Mouse (Mus musculus): Measurements from ENCODE around the gene Sema3a. TPM values are rescaled to one million over a fixed set of nuclear protein-coding genes. Genes with fewer than 3 reads are reported as not detected.

Sema3a gene
- polyA plus RNA-seq, 1 experiment from 2014 or later = 16.6 TPM

DNA sequence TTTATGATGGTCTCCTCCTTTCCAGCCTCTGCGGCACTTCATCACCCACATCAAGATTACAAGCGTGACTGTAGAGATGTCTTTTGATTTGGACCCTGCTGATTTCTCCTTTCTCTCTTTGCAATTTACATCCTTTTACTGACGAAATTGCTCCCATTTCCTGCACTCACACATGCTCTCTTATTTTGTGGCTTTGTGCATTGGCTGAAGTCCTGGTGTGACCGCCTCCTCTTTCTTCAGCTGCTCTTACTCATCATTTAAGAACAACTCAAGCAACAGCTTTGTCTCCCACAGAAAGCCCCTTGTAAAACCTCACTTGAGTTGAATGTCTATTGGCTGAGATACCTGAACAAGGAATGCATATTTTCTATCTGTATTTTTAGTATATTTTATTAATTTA, 259.5 kb downstream of the Sema3a start:
- ATAC-seq = no peak
- no peaks in the 10 kb centered on the region for H3K9me3 ChIP-seq (replicated peaks; ENCODE audit: control insufficient read depth, low read length)
- H3K27ac ChIP-seq (ENCODE audit: low read depth, low read length) = no peak overlapping the region
- no peaks in the 10 kb centered on the region for H3K27me3 ChIP-seq (replicated peaks; ENCODE audit: control insufficient read depth, insufficient read depth, low read length)
- H3K9ac ChIP-seq (ENCODE audit: low read length) = no peak overlapping the region
- no peaks in the 10 kb centered on the region for H3K4me1 ChIP-seq (ENCODE audit: control insufficient read depth, insufficient read depth, low read length)
- H3K4me3 ChIP-seq (ENCODE audit: low read depth, low read length) = no peak overlapping the region
- 72% methylated on average over 4 of the region's 4 CpGs for WGBS
- H3K36me3 ChIP-seq (ENCODE audit: control insufficient read depth, insufficient read depth, low read length) = no peaks in the 10 kb centered on the region
- H3K4me2 ChIP-seq (ENCODE audit: low read length) = no peak overlapping the region
- no peak for DNase-seq (ENCODE audit: low spot score)

DNA sequence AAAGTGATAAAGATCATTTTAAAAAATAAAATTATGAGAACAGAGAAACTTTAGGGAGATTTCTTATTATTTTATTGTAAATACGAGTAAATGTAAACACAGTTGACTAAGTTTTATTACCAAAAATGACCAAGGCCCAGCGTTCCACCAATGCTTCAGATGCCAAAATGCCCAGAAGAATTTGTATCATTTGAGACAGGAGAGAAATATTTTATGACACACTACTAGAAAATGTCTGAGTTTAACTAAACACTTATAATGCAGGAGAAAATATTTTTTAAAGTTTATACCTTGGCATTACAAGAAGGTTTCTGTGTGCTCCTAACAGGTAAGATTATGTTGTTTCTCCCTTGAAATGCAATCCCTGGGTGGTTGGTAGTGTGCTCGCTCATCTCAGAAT, 261.4 kb downstream of the Sema3a start:
- no peaks in the 10 kb centered on the region for H3K4me1 ChIP-seq (ENCODE audit: control insufficient read depth, insufficient read depth, low read length)
- ATAC-seq = no peak
- H3K27me3 ChIP-seq (replicated peaks; ENCODE audit: control insufficient read depth, insufficient read depth, low read length) = no peaks in the 10 kb centered on the region
- no peak for DNase-seq (ENCODE audit: low spot score)
- no peaks in the 10 kb centered on the region for H3K9me3 ChIP-seq (replicated peaks; ENCODE audit: control insufficient read depth, low read length)
- WGBS = 92% methylated on average over 3 of the region's 3 CpGs
- H3K27ac ChIP-seq (ENCODE audit: low read depth, low read length) = no peak overlapping the region
- no peaks in the 10 kb centered on the region for H3K36me3 ChIP-seq (ENCODE audit: control insufficient read depth, insufficient read depth, low read length)
- no peak overlapping the region for H3K9ac ChIP-seq (ENCODE audit: low read length)
- no peak overlapping the region for H3K4me3 ChIP-seq (ENCODE audit: low read depth, low read length)
- no peak overlapping the region for H3K4me2 ChIP-seq (ENCODE audit: low read length)

- no peaks in the 10 kb centered on the region for H3K36me3 ChIP-seq (ENCODE audit: control insufficient read depth, insufficient read depth, low read length)
Measured at GRCm38 (mm10) chr5:13387679-13388078, 262.5 kb downstream of the Sema3a start.

DNA sequence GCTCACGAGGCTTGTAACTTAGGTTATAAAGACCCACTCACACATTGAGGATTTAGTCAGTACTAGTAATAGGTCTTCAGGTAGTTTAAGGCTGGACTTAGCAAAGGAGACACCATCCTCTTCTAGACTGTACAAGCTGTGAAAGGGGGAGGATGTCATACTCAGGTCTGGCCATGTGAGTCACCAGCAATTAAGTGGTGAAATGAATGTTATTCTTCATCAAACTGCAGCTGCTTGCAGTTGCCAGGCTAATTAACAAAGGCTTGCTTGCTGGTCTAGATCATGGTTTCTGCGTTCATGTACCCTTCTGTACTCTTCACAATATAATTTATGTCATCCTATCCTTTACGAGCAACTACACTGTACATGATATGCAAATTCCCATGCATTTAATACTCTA, 264.8 kb downstream of the Sema3a start:
- H3K4me1 ChIP-seq (ENCODE audit: control insufficient read depth, insufficient read depth, low read length) = 0 out of 2 replicates have a peak, but pooled peaks cover 3% of the 10 kb centered on the region
- 69% methylated on average over 3 of the region's 3 CpGs for WGBS
- H3K9me3 ChIP-seq (replicated peaks; ENCODE audit: control insufficient read depth, low read length) = no peaks in the 10 kb centered on the region
- no peaks in the 10 kb centered on the region for H3K36me3 ChIP-seq (ENCODE audit: control insufficient read depth, insufficient read depth, low read length)
- ATAC-seq (no peak), DNase-seq (ENCODE audit: low spot score) (no peak)
- no peak overlapping the region for H3K27ac ChIP-seq (ENCODE audit: low read depth, low read length)
- no peaks in the 10 kb centered on the region for H3K27me3 ChIP-seq (replicated peaks; ENCODE audit: control insufficient read depth, insufficient read depth, low read length)
- no peak overlapping the region for H3K4me3 ChIP-seq (ENCODE audit: low read depth, low read length)
- no peak overlapping the region for H3K4me2 ChIP-seq (ENCODE audit: low read length)
- no peak overlapping the region for H3K9ac ChIP-seq (ENCODE audit: low read length)

More at GRCm38 (mm10) chr5:13387679-13388078, 262.5 kb downstream of the Sema3a start:
- DNase-seq (ENCODE audit: low spot score) = no peak
- Histone ChIP-seq H3K4me3 (ENCODE audit: low read depth, low read length) (no peak overlapping the region), H3K9me3 (replicated peaks; ENCODE audit: control insufficient read depth, low read length) (no peaks in the 10 kb centered on the region), H3K9ac (ENCODE audit: low read length) (no peak overlapping the region), H3K27ac (ENCODE audit: low read depth, low read length) (no peak overlapping the region), H3K4me2 (ENCODE audit: low read length) (no peak overlapping the region), H3K4me1 (ENCODE audit: control insufficient read depth, insufficient read depth, low read length) (no peaks in the 10 kb centered on the region), H3K27me3 (replicated peaks; ENCODE audit: control insufficient read depth, insufficient read depth, low read length) (no peaks in the 10 kb centered on the region)
- no peak for ATAC-seq
- WGBS = 87% methylated on average over 3 of the region's 3 CpGs

GRCm38 (mm10) chr5:13405432-13405831, 280.2 kb downstream of the Sema3a start:
- peak; percentile 78 for DNase-seq (ENCODE audit: low spot score)
- Histone ChIP-seq H3K4me2 (ENCODE audit: low read length) (no peak overlapping the region), H3K36me3 (ENCODE audit: control insufficient read depth, insufficient read depth, low read length) (no peaks in the 10 kb centered on the region), H3K27ac (ENCODE audit: low read depth, low read length) (no peak overlapping the region), H3K4me3 (ENCODE audit: low read depth, low read length) (no peak overlapping the region), H3K27me3 (replicated peaks; ENCODE audit: control insufficient read depth, insufficient read depth, low read length) (no peaks in the 10 kb centered on the region), H3K9me3 (replicated peaks; ENCODE audit: control insufficient read depth, low read length) (no peaks in the 10 kb centered on the region), H3K9ac (ENCODE audit: low read length) (no peak overlapping the region), H3K4me1 (ENCODE audit: control insufficient read depth, insufficient read depth, low read length) (peaks cover 3% of the 10 kb centered on the region; the same call in 1 of the 2 replicates)
- peak; percentile 74 for ATAC-seq
- WGBS = 15% methylated on average over 1 of the region's 1 CpGs

DNA sequence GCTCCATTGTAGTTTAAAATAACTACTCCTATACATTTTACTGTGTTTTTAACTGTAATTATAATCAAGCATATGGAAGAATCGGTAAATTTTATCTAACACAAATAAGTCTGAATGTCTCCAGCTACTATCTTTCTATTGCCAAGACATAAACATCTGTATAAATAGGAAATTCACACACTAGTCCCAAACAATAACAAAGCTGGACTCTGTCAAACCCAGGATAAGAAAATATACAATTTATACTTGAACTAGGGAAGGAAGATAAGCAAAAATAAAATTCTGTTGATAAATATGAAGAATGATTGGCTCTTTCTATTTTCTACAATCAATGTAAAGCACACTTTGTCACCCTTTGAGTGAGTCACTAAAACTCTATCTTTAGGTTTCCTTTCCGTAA, 280.9 kb downstream of the Sema3a start:
- H3K4me1 ChIP-seq (ENCODE audit: control insufficient read depth, insufficient read depth, low read length) = peaks cover 3% of the 10 kb centered on the region; the same call in 1 of the 2 replicates
- H3K9ac ChIP-seq (ENCODE audit: low read length) = no peak overlapping the region
- no peak overlapping the region for H3K4me2 ChIP-seq (ENCODE audit: low read length)
- WGBS = 94% methylated on average over 2 of the region's 2 CpGs
- no peaks in the 10 kb centered on the region for H3K36me3 ChIP-seq (ENCODE audit: control insufficient read depth, insufficient read depth, low read length)
- no peaks in the 10 kb centered on the region for H3K9me3 ChIP-seq (replicated peaks; ENCODE audit: control insufficient read depth, low read length)
- DNase-seq (ENCODE audit: low spot score) = no peak
- no peak for ATAC-seq
- H3K27ac ChIP-seq (ENCODE audit: low read depth, low read length) = no peak overlapping the region
- H3K4me3 ChIP-seq (ENCODE audit: low read depth, low read length) = no peak overlapping the region
- no peaks in the 10 kb centered on the region for H3K27me3 ChIP-seq (replicated peaks; ENCODE audit: control insufficient read depth, insufficient read depth, low read length)

DNA sequence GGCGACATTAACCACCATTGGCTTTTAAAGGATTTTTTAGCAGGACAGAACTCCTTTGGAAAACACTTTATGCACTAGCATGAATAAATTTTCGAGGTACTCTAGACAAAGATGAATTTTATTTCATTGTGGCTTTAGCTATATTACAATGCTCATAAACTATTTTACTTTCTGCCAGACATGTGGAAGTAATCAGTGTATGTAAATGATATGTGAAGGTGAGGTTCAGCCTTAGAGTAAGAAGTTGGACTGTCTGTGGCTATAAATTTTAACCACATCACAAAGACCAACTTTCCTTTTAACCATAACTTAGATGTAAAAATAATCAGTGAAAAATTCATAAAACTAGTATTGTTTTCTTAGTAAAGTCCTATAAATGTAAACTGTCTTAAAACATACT, 286.7 kb downstream of the Sema3a start:
- WGBS = 78% methylated on average over 2 of the region's 2 CpGs
- Histone ChIP-seq H3K4me3 (ENCODE audit: low read depth, low read length) (no peak overlapping the region), H3K4me1 (ENCODE audit: control insufficient read depth, insufficient read depth, low read length) (peaks cover 3% of the 10 kb centered on the region; the same call in 1 of the 2 replicates), H3K27ac (ENCODE audit: low read depth, low read length) (no peak overlapping the region), H3K36me3 (ENCODE audit: control insufficient read depth, insufficient read depth, low read length) (no peaks in the 10 kb centered on the region), H3K9ac (ENCODE audit: low read length) (no peak overlapping the region), H3K27me3 (replicated peaks; ENCODE audit: control insufficient read depth, insufficient read depth, low read length) (no peaks in the 10 kb centered on the region), H3K9me3 (replicated peaks; ENCODE audit: control insufficient read depth, low read length) (no peaks in the 10 kb centered on the region), H3K4me2 (ENCODE audit: low read length) (no peak overlapping the region)
- ATAC-seq (no peak), DNase-seq (ENCODE audit: low spot score) (no peak)

- H3K4me3 ChIP-seq (ENCODE audit: low read depth, low read length) = no peak overlapping the region
- H3K4me1 ChIP-seq (ENCODE audit: control insufficient read depth, insufficient read depth, low read length) = peaks cover 3% of the 10 kb centered on the region; the same call in 1 of the 2 replicates
- DNase-seq (ENCODE audit: low spot score) = peak; percentile 76
- ATAC-seq = peak; percentile 93
- no peaks in the 10 kb centered on the region for H3K27me3 ChIP-seq (replicated peaks; ENCODE audit: control insufficient read depth, insufficient read depth, low read length)
- no peaks in the 10 kb centered on the region for H3K9me3 ChIP-seq (replicated peaks; ENCODE audit: control insufficient read depth, low read length)
- no peaks in the 10 kb centered on the region for H3K36me3 ChIP-seq (ENCODE audit: control insufficient read depth, insufficient read depth, low read length)
- no peak overlapping the region for H3K4me2 ChIP-seq (ENCODE audit: low read length)
- H3K27ac ChIP-seq (ENCODE audit: low read depth, low read length) = no peak overlapping the region
- H3K9ac ChIP-seq (ENCODE audit: low read length) = no peak overlapping the region
- 4% methylated on average over 2 of the region's 2 CpGs for WGBS
Measured at GRCm38 (mm10) chr5:13413915-13414525, 288.8 kb downstream of the Sema3a start.

DNA sequence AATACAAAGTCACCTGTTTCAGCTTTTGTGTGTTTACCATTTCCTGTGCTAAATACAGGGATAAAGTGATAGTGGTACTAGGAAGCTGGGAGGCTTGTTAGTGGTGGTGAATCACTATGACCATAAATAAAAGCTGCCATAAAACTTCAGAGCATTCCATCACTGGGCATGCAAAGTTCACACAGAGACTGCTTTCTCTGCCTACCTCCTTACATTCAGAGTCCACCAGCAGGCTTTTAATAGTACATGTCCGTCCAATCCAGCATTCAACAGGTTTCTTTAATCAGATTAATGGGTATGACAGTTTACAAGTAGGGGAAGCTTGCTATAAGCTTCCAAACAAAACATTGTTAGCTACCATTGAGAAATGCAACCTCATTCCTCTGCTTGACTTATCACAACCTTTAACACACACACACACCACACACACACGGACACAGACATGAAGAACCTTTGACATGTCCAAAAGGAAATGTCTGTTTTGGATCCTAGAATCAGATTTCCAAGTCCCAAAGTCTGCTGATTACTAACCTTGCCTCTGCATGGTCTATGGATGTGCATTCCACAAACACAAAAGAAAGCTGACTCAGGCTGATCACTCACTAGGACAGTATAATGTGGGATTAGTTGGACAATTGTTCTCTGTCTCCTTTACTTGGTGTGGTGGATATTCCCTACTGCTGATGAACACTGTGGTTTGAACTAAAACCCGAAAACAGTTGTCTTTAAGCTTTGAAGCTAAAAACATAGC, 291.9 kb downstream of the Sema3a start:
- WGBS = 19% methylated on average over 3 of the region's 3 CpGs
- DNase-seq (ENCODE audit: low spot score) (no peak), ATAC-seq (no peak)
- Histone ChIP-seq H3K36me3 (ENCODE audit: control insufficient read depth, insufficient read depth, low read length) (no peaks in the 10 kb centered on the region), H3K4me3 (ENCODE audit: low read depth, low read length) (no peak overlapping the region), H3K4me2 (ENCODE audit: low read length) (no peak overlapping the region), H3K9me3 (replicated peaks; ENCODE audit: control insufficient read depth, low read length) (no peaks in the 10 kb centered on the region), H3K27me3 (replicated peaks; ENCODE audit: control insufficient read depth, insufficient read depth, low read length) (no peaks in the 10 kb centered on the region), H3K4me1 (ENCODE audit: control insufficient read depth, insufficient read depth, low read length) (peaks cover 5% of the 10 kb centered on the region; the same call in 1 of the 2 replicates), H3K27ac (ENCODE audit: low read depth, low read length) (no peak overlapping the region), H3K9ac (ENCODE audit: low read length) (no peak overlapping the region)

Data from forebrain, embryonic 14.5 days (tissue).